Mouse (Mus musculus): ENCODE measurements around the gene Slc35b2.

Slc35b2 gene

DNA sequence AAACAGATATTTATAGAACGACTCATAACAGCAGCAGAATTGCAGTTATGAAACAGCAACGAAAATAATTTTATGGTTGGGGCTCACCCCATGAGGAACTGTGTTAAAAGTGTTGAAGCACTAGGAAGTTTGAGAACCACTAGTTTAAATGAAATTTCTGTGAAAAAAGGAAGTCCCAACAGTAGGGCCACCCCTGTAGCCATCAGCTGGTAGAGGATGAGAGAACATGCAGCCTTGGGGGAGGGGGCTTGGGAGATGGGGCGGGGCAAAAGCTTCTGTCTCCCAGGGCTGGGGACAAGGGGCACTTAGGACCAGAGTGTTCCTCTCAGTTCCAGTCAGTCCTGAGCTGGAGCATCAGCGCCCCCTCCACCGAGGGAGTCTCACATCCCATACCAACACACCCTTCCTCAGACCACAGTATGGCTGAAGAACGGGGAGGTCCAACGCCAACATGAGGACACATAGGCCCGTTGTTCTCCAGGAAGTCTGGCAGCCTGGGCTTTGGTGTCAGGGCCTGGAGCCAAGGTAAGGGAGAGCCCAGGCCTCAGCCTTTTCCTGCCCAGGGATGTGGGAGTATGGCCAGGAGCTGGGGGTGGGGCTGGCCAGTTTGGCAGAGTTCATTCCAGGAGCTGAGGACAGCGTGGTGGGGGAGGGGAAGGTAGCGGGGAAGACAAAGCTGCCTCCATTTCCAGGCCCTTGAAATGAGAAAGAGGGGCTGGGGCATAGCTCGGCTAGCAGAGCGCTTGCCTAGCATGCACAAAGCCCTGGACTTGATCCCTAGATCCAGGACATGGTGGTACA, 20.6 kb downstream of the Slc35b2 start:
- peak; percentile 45 to 85 for DNase-seq (ENCODE audit: low spot score in 2 of 2)

- peak; percentile 51 to 74 for DNase-seq (ENCODE audit: low spot score in 2 of 2)
Measured at GRCm38 (mm10) chr17:45584939-45585678, 21.4 kb downstream of the Slc35b2 start.

GRCm38 (mm10) chr17:45585725-45586448, 22.2 kb downstream of the Slc35b2 start:
- no peak for DNase-seq (ENCODE audit: low spot score in 2 of 2)

- no peak for DNase-seq (ENCODE audit: low spot score in 2 of 2)
Measured at GRCm38 (mm10) chr17:45586449-45586837, 22.8 kb downstream of the Slc35b2 start.

DNA sequence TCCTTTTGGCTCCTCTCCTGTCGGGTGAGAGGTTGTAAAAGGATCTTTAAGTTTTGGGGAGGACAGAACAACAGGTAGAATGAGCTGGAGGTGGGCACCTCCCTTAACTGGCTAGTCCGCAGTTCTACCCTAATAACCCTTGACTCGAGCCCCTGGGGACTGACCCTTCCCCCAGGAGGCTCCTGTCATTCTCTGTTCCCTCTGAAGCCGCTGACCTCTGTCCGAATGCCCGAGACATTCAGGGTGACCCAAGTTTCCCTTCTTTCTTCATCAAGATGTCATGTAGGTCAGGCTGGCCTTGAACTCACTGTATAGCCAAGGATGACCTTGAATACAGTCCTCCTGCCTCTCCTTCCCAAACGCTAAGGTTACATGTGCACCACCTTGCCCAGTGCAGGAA, 24.7 kb downstream of the Slc35b2 start:
- DNase-seq (ENCODE audit: low spot score in 2 of 2): no peak

DNA sequence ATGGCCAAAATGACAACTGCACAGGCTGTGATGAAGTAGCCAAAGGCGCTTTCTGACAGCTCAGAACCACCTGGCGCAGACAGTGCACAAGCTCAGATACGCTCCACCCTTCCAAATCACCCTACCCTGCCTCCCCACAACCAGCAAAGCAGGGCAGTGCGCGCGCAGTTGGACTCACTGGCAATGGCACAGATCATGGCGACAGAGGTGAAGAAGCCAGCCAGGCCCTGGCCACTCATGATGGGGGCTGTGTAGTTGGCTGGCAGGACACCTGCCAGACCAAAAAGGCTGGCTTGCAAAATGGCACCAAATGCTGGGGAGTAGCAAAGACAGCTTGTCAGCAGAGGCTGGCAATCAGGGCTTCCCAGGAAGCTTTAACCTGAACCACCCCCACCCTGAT, 25.6 kb downstream of the Slc35b2 start:
- DNase-seq (ENCODE audit: low spot score in 2 of 2): no peak

DNA sequence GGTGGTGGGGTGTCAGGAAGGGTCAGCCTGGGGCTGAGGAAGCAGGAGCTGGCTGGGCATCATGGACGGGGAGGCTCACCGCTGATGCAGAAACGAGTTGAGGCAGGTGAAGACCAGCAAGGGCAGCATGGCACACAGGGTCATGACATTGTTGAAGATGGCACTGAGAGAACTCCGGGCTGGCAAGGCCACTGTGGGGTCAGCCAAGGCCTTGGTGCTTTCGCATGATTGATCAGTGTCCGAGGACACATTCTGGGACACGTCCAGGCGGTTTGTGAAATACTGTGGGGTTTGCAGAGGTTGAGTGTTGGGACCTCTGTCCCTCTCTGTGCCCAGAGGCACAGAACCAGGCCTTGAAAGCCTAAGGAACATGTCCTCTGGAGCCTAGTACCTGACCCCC, 26.2 kb downstream of the Slc35b2 start:
- DNase-seq (ENCODE audit: low spot score in 2 of 2): no peak

DNA sequence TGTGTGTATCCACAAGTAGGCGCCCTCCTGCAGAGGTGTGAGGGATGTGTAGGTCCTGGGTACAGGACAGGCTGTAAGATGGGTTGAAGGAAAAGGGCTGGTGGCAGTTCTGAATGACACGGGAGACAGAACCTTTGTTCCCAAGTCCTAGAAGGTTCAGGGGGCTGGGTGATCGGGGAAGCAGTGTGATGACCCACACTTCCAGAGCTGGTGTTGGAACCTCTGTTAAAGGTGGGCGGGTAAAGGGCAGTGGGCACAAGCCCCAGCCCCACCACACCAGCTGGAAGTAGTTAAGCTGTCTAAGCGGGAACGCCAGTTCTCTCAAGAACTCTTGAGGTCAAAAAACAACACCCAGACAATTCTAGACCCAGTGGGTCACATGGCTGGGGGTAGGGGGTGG, 26.7 kb downstream of the Slc35b2 start:
- DNase-seq (ENCODE audit: low spot score in 2 of 2): no peak

- no peak for DNase-seq (ENCODE audit: low spot score in 2 of 2)
Measured at GRCm38 (mm10) chr17:45591701-45592605, 28.3 kb downstream of the Slc35b2 start.

DNA sequence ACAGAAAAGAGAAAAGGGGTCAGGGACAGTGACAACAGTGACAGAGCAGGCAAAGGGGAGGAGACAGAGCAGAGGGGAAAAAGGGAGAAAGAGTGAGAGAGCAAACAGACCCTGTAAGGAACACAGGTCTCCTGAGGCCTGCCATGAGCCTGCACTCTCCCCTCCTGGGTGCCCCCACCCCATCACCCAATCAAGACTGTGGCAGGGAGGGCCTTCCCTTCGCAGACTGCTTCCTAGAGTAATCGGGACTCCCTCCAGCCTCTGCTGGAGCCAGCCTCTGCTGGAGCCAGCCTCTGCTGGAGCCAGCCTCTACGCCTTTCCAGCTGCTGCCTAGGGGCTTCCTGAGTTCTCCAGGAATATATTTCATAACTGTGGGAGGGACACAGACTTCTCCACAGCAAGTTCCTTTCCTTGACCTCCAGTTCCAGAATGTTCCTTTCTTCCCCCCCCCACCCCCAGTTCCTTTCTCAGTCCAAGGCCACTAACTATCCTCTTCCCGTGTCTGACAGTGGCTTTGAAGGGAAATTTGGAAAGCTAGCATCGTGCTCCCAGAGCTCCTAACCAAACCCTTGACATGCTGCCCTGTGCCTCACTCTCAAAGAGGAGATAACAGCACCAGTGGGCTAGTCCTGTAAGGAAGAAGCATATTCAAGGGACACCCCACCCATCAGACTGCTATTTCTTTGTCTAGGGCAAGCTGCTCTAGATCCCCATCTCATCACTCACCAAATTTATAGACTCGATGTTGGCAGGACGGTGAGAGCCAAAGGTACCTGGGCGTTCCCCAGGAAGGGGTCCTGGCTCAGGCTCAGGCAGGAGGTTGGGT, 29.1 kb downstream of the Slc35b2 start:
- no peak for DNase-seq (ENCODE audit: low spot score in 2 of 2)

GRCm38 (mm10) chr17:45593479-45593878, 29.8 kb downstream of the Slc35b2 start:
- no peak for DNase-seq (ENCODE audit: low spot score in 2 of 2)

DNA sequence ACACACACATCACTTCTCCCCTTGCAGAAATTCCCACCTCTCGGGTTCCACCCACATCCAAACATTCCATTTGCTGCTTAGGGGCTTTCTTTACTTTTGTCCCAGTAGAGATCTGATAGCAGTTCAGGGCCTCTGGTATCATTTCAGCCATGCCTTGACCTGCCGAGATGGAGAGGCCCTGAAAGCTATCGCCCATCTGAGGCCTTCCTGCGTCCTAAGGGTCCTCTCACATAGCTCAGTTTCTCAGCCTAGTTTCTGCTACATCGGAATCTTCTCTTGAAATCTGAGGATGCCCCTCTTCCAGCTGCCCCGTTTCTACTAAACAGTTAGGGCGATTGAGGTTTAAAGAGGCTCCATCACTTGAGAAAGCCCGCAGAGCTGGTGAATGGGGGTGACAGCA, 30.5 kb downstream of the Slc35b2 start:
- DNase-seq (ENCODE audit: low spot score in 2 of 2): no peak

DNA sequence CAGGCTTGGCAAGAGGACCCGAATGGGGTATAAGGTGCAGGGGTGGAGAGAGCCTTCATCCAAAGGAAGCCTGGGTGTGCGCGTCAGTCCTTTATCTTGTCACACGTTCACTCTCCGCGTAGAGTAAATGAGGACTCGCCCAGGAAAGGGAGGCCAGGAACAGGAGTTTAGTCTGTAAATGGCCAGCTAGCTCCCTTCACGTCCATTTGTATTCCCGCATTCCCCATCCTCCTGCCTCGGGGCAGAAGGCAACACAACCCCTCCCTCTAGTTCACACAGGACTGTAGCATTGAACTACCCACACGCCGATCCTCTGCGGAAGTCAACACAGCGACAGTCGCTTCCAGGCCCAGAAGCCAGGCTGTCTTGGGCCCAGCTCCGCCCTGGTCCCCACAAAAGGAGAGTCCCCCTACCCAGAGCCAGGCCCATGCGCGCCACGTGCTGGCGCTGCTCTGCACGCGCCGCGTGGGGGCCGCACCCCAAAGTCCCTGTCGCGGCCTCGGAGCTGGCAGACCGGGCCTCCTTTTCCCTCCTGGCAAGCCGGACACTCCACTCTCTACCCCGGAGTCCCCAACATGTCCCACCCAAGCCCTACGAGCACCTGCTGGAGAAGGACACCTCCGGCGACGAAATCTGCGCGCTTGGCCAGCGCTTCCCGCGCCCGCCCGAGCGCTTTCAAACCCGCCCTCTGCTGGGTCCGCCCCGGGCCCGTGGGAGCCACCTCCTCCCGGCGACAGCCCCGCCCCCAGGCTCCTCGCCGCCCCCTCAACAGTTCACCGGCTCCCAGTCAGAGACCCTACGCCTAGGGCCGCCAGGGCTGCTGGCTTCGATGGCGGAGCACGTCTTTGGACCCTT, 31.4 kb downstream of the Slc35b2 start:
- DNase-seq (ENCODE audit: low spot score in 2 of 2): peak; percentile 64 to 72

DNA sequence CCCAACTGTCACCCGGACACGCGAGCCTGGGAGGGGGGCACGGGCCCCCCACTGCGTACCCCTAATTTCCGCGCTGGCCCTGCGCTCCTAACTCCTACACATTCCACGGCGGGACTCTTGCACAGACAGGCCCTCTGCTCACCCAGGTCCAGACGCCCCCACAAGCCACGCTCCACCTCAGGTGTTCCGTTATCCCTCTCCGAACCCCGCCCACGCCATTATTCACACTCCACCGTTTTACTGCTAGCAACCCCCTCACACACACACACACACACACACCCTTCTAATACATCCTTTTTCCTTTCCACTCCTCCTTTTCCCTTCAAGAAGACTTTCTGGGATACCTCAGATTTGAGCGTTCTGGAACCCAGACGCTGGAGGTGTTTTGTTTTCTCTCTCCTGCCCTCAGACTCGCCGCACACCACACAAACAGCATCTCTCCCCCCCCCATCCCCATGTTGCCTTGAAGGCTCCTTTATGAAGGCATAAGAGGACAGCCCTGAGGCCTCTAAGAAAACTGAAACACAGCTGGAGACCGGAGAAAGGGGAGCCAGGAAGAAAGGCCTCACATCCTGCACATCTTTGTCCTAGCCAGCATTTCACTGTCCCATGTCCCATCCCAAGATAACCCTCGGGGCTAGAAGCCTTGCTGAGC, 32.2 kb downstream of the Slc35b2 start:
- no peak for DNase-seq (ENCODE audit: low spot score in 2 of 2)

DNA sequence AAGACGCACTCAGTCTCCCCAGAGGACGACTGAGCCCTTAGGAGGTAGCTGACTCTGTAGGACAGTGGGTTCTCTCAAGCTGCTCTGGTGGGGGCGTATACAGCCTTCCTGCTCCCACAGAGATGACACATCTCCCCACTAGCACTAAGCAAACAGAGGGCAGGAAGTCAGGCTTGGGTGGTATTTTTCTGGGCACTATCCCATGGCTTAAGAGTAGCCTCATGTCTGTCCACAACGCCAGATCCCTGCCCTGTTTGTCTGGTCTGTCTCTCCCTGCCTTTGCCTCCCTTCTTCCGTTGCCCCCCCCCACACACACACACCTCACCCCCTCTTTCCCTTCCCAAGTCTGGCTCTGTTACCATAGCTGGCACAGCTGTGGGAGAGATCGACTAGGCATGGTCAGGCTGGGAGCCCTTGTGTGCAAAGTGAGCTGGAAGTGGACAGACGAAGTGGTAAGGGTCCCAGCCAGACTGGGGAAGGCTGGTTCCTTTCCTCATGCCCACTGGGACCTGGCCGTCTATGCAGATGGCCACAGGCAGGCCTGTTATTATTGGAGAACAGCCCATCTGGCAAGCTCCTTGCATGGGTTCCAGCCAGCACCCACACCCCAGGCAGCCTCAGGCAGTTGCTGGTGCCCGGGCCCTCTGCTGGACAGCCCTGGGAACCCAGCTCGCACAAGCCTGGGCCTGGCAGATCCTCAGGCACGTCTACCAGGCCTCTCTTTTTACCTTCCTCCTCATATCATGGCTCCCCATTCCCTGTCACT, 33.1 kb downstream of the Slc35b2 start:
- DNase-seq (ENCODE audit: low spot score in 2 of 2): peak; percentile 58 to 84

DNA sequence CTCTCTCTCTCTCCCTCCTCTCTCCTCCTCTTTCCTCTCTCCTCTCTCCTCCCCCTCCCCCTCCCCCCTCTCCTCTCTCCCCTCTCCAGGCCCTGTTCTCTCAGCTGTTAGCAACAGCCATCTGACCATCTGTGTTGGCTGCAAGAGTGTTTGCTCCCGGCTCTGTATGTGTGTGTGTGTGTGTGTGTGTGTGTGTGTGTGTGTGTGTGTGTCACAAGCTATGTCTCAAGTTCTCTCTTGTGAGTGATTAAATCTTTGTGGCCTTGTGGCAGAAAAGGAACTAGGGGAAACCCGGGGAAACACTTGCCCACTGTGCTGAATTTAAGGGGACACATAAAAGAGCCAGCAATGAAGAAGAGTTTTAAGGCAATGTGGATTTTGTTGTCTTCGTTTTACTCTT, 34.1 kb downstream of the Slc35b2 start:
- no peak for DNase-seq (ENCODE audit: low spot score in 2 of 2)

DNA sequence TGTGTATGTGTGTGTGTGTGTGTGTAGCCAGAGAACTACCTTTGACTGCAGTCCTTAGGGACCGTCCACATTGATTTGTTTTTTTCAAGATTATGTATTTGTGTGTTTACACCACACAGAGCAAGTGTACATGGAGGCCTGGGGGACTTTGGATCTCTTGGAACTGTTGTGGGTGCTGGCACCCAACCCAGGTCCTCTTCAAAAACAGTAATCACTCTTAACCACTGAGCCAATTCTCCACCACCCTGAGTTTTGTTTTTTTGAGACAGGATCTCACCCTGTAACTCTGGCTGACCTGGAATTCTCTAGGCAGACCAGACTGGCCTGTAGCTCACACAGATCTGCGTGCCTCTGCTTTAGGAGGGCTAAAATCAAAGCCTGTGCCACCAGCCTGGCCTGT, 34.7 kb downstream of the Slc35b2 start:
- no peak for DNase-seq (ENCODE audit: low spot score in 2 of 2)

DNA sequence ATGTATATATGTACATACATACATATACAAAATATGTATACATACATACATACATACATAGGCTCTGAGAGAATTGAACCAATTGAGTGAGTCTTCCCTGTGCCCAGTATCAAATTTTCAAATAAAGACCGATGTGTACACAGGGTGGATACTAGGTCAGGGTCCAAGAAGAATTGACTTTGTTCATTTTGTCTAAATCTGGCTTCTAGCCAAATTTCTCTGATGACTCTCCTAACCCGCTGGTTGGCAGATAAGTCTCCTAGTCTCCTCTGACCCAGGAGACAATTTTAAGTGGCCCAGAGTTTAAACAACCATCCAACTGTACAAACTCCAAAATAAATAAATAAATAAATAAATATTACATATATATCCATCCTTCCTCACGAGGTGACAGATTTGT, 35.2 kb downstream of the Slc35b2 start:
- DNase-seq (ENCODE audit: low spot score in 2 of 2): no peak
